Mouse (Mus musculus): Measurements from ENCODE around the gene Ust. TPM values are rescaled to one million over a fixed set of nuclear protein-coding genes. Genes with fewer than 3 reads are reported as not detected.

Gene Ust
- polyA plus RNA-seq, 1 experiment from 2014 or later: 1.9 TPM

GRCm38 (mm10) chr10:8358286-8359045 is 160.2 kb downstream of the Ust start:
- H3K4me2 ChIP-seq: 0 out of 2 replicates have a peak overlapping the region, but pooled peaks have one; percentile 10
- no peak overlapping the region for H3K27ac ChIP-seq
- 69% methylated on average over 15 of the region's 15 CpGs for WGBS
- no peaks in the 10 kb centered on the region for H3K4me1 ChIP-seq (replicated peaks)
- H3K36me3 ChIP-seq: no peaks in the 10 kb centered on the region
- no peaks in the 10 kb centered on the region for H3K27me3 ChIP-seq
- ATAC-seq (replicated peaks; ENCODE audit: insufficient number of reproducible peaks, insufficient read depth, low FRiP score, low read depth): no peak
- H3K9me3 ChIP-seq (replicated peaks): no peaks in the 10 kb centered on the region
- no peak overlapping the region for H3K4me3 ChIP-seq
- no peak overlapping the region for H3K9ac ChIP-seq

GRCm38 (mm10) chr10:8353534-8353933 is 165.1 kb downstream of the Ust start:
- Histone ChIP-seq H3K27me3 (no peaks in the 10 kb centered on the region), H3K4me1 (replicated peaks) (no peaks in the 10 kb centered on the region), H3K27ac (no peak overlapping the region), H3K4me3 (no peak overlapping the region), H3K4me2 (no peak overlapping the region), H3K9me3 (replicated peaks) (no peaks in the 10 kb centered on the region), H3K9ac (no peak overlapping the region), H3K36me3 (no peaks in the 10 kb centered on the region)
- WGBS: 55% methylated on average over 4 of the region's 4 CpGs
- no peak for ATAC-seq (replicated peaks; ENCODE audit: insufficient number of reproducible peaks, insufficient read depth, low FRiP score, low read depth)

DNA sequence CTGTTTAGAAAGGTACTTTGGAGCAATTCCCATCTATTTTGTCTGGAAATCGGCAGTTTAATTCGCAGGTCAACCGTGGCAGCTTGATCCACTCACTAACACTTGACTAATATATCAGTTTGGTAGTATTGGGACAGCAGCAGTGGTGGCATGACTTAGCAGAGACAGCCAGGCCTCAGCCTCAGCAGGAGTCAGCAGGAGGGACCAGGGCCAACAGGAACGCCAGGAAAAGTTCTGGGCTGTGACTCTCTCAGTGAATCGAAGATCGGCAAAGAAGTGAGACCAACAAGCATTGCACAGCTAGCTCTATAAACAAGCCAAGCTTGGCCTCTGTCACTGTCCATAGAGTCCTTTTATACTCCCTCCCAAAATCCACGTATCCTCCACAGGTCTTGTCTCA is 168.0 kb downstream of the Ust start:
- no peaks in the 10 kb centered on the region for H3K36me3 ChIP-seq
- no peak overlapping the region for H3K27ac ChIP-seq
- WGBS: 84% methylated on average over 7 of the region's 7 CpGs
- no peak for ATAC-seq (replicated peaks; ENCODE audit: insufficient number of reproducible peaks, insufficient read depth, low FRiP score, low read depth)
- H3K4me3 ChIP-seq: no peak overlapping the region
- no peaks in the 10 kb centered on the region for H3K27me3 ChIP-seq
- H3K4me1 ChIP-seq (replicated peaks): no peaks in the 10 kb centered on the region
- no peak overlapping the region for H3K9ac ChIP-seq
- H3K9me3 ChIP-seq (replicated peaks): no peaks in the 10 kb centered on the region
- H3K4me2 ChIP-seq: no peak overlapping the region

GRCm38 (mm10) chr10:8347497-8347896 is 171.1 kb downstream of the Ust start:
- no peak overlapping the region for H3K27ac ChIP-seq
- H3K9ac ChIP-seq: no peak overlapping the region
- no peaks in the 10 kb centered on the region for H3K27me3 ChIP-seq
- H3K4me1 ChIP-seq (replicated peaks): no peaks in the 10 kb centered on the region
- WGBS: 68% methylated on average over 5 of the region's 5 CpGs
- no peak for ATAC-seq (replicated peaks; ENCODE audit: insufficient number of reproducible peaks, insufficient read depth, low FRiP score, low read depth)
- H3K9me3 ChIP-seq (replicated peaks): no peaks in the 10 kb centered on the region
- no peak overlapping the region for H3K4me2 ChIP-seq
- no peak overlapping the region for H3K4me3 ChIP-seq
- H3K36me3 ChIP-seq: no peaks in the 10 kb centered on the region

DNA sequence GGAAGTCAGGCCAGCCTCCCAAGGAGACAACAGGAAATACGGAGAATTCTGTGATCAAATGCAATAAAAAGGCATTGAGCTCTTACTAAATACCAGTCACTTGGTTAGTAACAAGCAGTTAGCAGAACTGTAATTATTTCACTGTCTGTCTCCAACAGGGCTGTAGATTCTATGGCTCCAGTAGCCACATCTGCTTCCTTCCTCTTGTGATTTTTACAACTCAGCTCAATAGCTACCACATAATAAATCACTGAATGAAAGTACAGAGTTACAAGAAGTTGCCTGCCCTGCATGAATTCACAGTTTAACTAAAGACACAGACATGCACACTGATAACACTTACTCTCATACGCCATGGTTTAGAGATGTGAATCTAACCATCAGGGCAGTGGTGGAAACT is 176.1 kb downstream of the Ust start:
- Histone ChIP-seq H3K9ac (no peak overlapping the region), H3K4me2 (no peak overlapping the region), H3K4me1 (replicated peaks) (peaks cover 15% of the 10 kb centered on the region), H3K36me3 (no peaks in the 10 kb centered on the region), H3K4me3 (no peak overlapping the region), H3K27ac (no peak overlapping the region), H3K27me3 (no peaks in the 10 kb centered on the region), H3K9me3 (replicated peaks) (no peaks in the 10 kb centered on the region)
- ATAC-seq (replicated peaks; ENCODE audit: insufficient number of reproducible peaks, insufficient read depth, low FRiP score, low read depth): no peak
- WGBS: 79% methylated on average over 2 of the region's 2 CpGs

DNA sequence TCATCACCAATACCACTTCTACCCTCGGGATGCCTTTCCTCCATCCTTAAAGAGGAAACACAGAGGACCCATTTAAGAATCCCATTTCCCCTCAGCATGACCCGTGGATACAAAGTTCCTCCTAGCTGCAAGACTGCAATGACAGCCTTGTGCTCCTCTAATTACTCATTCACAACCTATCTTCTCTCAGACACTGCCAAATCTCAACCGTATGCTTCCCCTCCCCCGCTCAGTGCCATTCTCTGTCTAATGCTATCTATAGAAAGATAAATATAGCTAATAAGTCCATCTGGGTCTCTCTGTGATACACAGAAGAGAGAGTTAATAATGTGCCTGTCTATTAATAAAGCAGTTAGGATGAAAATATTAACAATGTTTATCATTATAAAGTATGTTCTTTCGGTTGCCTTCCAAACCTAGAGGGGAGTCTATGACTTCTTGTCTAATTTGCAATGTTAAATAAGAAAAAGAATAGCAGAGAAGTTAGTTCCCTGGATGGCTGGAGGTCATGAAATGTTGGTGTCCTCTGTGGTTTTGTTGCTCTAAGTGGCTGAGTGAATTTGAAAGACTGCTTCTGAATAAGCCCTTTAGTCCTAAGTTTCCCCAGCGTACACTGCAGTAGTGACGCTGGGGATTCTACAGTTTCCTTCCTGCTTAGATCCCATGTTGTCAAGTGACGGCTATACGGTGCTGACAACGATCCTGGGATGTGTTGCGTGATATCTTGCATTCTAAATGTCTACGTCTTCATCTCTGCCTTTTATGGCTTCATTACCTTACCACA is 178.8 kb downstream of the Ust start:
- no peak overlapping the region for H3K4me2 ChIP-seq
- ATAC-seq (replicated peaks; ENCODE audit: insufficient number of reproducible peaks, insufficient read depth, low FRiP score, low read depth): no peak
- no peak overlapping the region for H3K9ac ChIP-seq
- H3K36me3 ChIP-seq: no peaks in the 10 kb centered on the region
- H3K27me3 ChIP-seq: no peaks in the 10 kb centered on the region
- WGBS: 47% methylated on average over 12 of the region's 12 CpGs
- H3K4me3 ChIP-seq: no peak overlapping the region
- peaks cover 15% of the 10 kb centered on the region for H3K4me1 ChIP-seq (replicated peaks)
- H3K9me3 ChIP-seq (replicated peaks): no peaks in the 10 kb centered on the region
- 0 out of 2 replicates have a peak overlapping the region, but pooled peaks have one; percentile 1 for H3K27ac ChIP-seq

DNA sequence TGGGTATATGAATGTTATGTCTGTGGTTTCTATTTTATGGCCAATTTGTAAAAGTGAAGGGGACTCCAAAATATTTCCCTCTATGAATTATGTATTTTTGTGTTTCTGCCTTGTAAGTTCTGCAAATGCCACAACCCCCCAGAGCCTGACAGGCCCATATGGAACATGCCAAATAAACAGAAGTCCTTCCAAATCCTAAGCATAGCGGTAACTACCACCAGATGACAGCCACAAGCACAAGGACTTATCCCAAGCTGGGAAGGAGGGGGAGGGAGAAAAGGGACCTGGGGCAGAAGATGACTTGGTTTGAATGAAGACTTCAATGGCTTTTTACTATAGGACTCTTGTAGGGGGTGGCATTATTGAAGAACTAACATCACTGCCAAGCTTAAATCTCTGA is 182.0 kb downstream of the Ust start:
- no peaks in the 10 kb centered on the region for H3K27me3 ChIP-seq
- ATAC-seq (replicated peaks; ENCODE audit: insufficient number of reproducible peaks, insufficient read depth, low FRiP score, low read depth): no peak
- no peak overlapping the region for H3K4me3 ChIP-seq
- 66% methylated on average over 1 of the region's 1 CpGs for WGBS
- H3K36me3 ChIP-seq: no peaks in the 10 kb centered on the region
- H3K9ac ChIP-seq: no peak overlapping the region
- H3K4me1 ChIP-seq (replicated peaks): peaks cover 15% of the 10 kb centered on the region
- no peak overlapping the region for H3K27ac ChIP-seq
- no peak overlapping the region for H3K4me2 ChIP-seq
- H3K9me3 ChIP-seq (replicated peaks): no peaks in the 10 kb centered on the region

- no peaks in the 10 kb centered on the region for H3K36me3 ChIP-seq
- WGBS: 85% methylated on average over 5 of the region's 5 CpGs
- H3K27ac ChIP-seq: no peak overlapping the region
- no peak overlapping the region for H3K4me3 ChIP-seq
- no peaks in the 10 kb centered on the region for H3K9me3 ChIP-seq (replicated peaks)
- no peak for ATAC-seq (replicated peaks; ENCODE audit: insufficient number of reproducible peaks, insufficient read depth, low FRiP score, low read depth)
- H3K4me1 ChIP-seq (replicated peaks): no peaks in the 10 kb centered on the region
- H3K4me2 ChIP-seq: no peak overlapping the region
- no peak overlapping the region for H3K9ac ChIP-seq
- no peaks in the 10 kb centered on the region for H3K27me3 ChIP-seq
Measured at GRCm38 (mm10) chr10:8330958-8331357, 187.7 kb downstream of the Ust start.

GRCm38 (mm10) chr10:8330006-8330405 is 188.6 kb downstream of the Ust start:
- no peak overlapping the region for H3K9ac ChIP-seq
- no peaks in the 10 kb centered on the region for H3K4me1 ChIP-seq (replicated peaks)
- ATAC-seq (replicated peaks; ENCODE audit: insufficient number of reproducible peaks, insufficient read depth, low FRiP score, low read depth): no peak
- 86% methylated on average over 8 of the region's 8 CpGs for WGBS
- no peaks in the 10 kb centered on the region for H3K36me3 ChIP-seq
- no peak overlapping the region for H3K4me2 ChIP-seq
- no peaks in the 10 kb centered on the region for H3K9me3 ChIP-seq (replicated peaks)
- no peak overlapping the region for H3K27ac ChIP-seq
- no peak overlapping the region for H3K4me3 ChIP-seq
- no peaks in the 10 kb centered on the region for H3K27me3 ChIP-seq

DNA sequence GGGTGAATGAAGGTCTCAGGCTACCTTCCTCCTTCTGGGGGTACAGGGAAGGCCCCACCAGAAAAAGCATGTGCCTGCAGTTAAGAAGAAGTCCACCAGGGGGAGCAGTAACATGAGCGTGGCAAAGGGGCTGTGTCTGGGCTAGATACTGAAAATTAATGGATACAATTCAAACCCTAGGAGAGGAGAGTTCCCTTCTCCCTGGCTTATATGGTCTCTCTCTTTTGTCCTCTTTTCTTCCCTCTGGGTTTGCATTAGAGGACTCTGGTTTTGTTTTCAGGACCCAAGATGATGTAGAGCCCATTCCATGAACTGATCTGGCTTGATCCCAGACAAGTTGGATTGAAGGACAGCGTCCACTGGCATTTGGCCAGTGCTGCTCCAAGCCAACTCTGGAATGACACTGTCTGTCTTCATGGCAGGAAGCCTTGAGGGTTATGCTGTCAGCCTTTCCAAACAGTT is 195.3 kb downstream of the Ust start:
- H3K4me1 ChIP-seq (replicated peaks): peaks cover 7% of the 10 kb centered on the region; the same call in 1 of the 2 replicates
- H3K9me3 ChIP-seq (replicated peaks): no peaks in the 10 kb centered on the region
- no peak overlapping the region for H3K4me2 ChIP-seq
- peak; percentile 35; the same call in 1 of the 2 replicates for ATAC-seq (replicated peaks; ENCODE audit: insufficient number of reproducible peaks, insufficient read depth, low FRiP score, low read depth)
- H3K4me3 ChIP-seq: no peak overlapping the region
- no peaks in the 10 kb centered on the region for H3K36me3 ChIP-seq
- no peak overlapping the region for H3K27ac ChIP-seq
- H3K27me3 ChIP-seq: no peaks in the 10 kb centered on the region
- no peak overlapping the region for H3K9ac ChIP-seq
- WGBS: 25% methylated on average over 2 of the region's 2 CpGs

DNA sequence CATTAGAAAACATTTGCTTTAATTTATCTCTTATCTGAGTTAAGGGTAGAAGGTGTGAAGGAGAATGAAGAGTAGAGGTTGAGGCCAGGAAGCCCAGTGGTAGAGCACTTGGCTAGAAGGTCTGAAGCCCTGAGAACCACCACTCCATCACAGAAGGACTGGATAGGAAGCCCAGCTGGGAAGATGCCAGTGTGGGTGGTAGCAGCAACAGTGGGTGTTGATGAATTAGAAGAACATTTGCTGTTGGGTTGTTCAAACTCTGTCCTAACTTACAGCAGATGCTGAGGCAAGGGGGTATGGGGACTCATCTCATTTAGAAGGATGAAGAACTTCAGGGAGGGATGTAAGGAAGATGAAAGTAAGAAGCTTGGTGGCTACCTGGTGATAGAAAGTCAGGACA is 197.9 kb downstream of the Ust start:
- H3K9ac ChIP-seq: no peak overlapping the region
- H3K27ac ChIP-seq: no peak overlapping the region
- H3K4me3 ChIP-seq: no peak overlapping the region
- H3K4me1 ChIP-seq (replicated peaks): peaks cover 7% of the 10 kb centered on the region; the same call in 1 of the 2 replicates
- H3K27me3 ChIP-seq: no peaks in the 10 kb centered on the region
- no peaks in the 10 kb centered on the region for H3K36me3 ChIP-seq
- no peak overlapping the region for H3K4me2 ChIP-seq
- no peak for ATAC-seq (replicated peaks; ENCODE audit: insufficient number of reproducible peaks, insufficient read depth, low FRiP score, low read depth)
- H3K9me3 ChIP-seq (replicated peaks): no peaks in the 10 kb centered on the region

Data from heart, embryonic 15.5 days (tissue).